20 mouse cellular contexts compared by ENCODE assay signal in the genomic region with DNA sequence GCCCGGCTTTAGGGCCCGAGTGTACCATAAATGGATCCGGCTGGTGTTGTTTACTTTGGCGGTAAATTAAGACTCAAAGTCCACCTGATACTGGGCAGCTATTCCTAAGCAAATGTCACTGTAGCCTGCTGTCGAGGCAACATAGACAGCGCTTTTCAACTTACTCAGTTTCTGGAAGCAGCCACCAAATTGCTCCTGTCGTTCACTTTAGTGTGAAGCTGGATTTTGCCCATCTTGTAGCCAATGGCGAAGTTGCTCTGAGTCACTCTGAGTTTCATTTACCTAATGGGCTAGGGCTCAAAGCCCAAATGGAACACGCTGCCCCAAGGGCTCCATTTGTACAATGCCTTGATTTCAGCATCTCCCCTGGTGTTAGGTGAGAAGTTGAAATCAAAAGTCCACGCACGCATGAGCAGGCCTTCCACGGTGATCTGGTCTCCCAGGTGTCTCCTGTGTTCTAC. TPM values are rescaled to one million over a fixed set of nuclear protein-coding genes. Genes with fewer than 3 reads are reported as not detected.
DNase-seq lines count a peak whose midpoint lies in the region; ATAC-seq and TF ChIP-seq lines count a peak whose summit lies in the region.
"Had no signal": no experiment of that assay in that cellular context is flagged by ENCODE, and none has a peak within 500 bp of the region (broad histone marks: within the 10 kb centered on the region; RNA-seq: fewer than 3 reads in every experiment).

No protein-coding gene starts in this region.

- 69% methylated on average over 12 of the region's 12 CpGs for WGBS in liver, embryonic 15.5 days (ENCODE audit: insufficient replicate concordance)
- 80% methylated on average over 12 of the region's 12 CpGs for WGBS in liver, embryonic 12.5 days (ENCODE audit: insufficient replicate concordance)
- 51% methylated on average over 12 of the region's 12 CpGs for WGBS in intestine, postnatal 0 days
- WGBS in thymus, adult 2 months, result 92% methylated on average over 12 of the region's 12 CpGs

- ATAC-seq in liver, embryonic 15.5 days (ENCODE audit: insufficient read depth), result no peak
- ATAC-seq in liver, embryonic 12.5 days, result no peak
- ATAC-seq in intestine, postnatal 0 days, result peak; percentile 59; the same call in 1 of the 2 replicates
- ATAC-seq: forebrain, embryonic 13.5 days had no signal

- H3K27me3 ChIP-seq in liver, embryonic 15.5 days, result no peaks in the 10 kb centered on the region; the same call in 1 of the 2 replicates
- H3K27me3 ChIP-seq in liver, embryonic 12.5 days (replicated peaks), result 0 out of 2 replicates have a peak, but pooled peaks cover 3% of the 10 kb centered on the region
- no peaks in the 10 kb centered on the region for H3K27me3 ChIP-seq in intestine, postnatal 0 days (replicated peaks; ENCODE audit: control insufficient read depth, insufficient read depth, low read length)
- H3K27me3 ChIP-seq in thymus, adult 2 months (ENCODE audit: control insufficient read depth, insufficient read depth, low read length), result no peaks in the 10 kb centered on the region
- H3K27me3 ChIP-seq: CH12.LX; embryonic facial prominence, embryonic 12.5 days; forebrain, embryonic 13.5 days; limb, embryonic 13.5 days had no signal

- H3K9ac ChIP-seq in liver, embryonic 15.5 days, result no peak overlapping the region
- H3K9ac ChIP-seq in liver, embryonic 12.5 days, result no peak overlapping the region
- H3K9ac ChIP-seq in intestine, postnatal 0 days (ENCODE audit: low read depth, low read length), result no peak overlapping the region
- H3K9ac ChIP-seq: embryonic facial prominence, embryonic 12.5 days; forebrain, embryonic 13.5 days; limb, embryonic 13.5 days had no signal

- H3K9me3 ChIP-seq in liver, embryonic 15.5 days (replicated peaks), result no peaks in the 10 kb centered on the region
- no peaks in the 10 kb centered on the region for H3K9me3 ChIP-seq in liver, embryonic 12.5 days (replicated peaks)
- no peaks in the 10 kb centered on the region for H3K9me3 ChIP-seq in intestine, postnatal 0 days (ENCODE audit: control insufficient read depth)
- H3K9me3 ChIP-seq: embryonic facial prominence, embryonic 12.5 days; forebrain, embryonic 13.5 days; limb, embryonic 13.5 days; midbrain, embryonic 10.5 days had no signal

- H3K27ac ChIP-seq in liver, embryonic 15.5 days (replicated peaks), result 0 out of 2 replicates have a peak overlapping the region, but pooled peaks have one; percentile 24
- no peak overlapping the region for H3K27ac ChIP-seq in liver, embryonic 12.5 days
- H3K27ac ChIP-seq in intestine, postnatal 0 days (ENCODE audit: low read depth, low read length), result no peak overlapping the region
- H3K27ac ChIP-seq in thymus, adult 2 months (ENCODE audit: control insufficient read depth, insufficient read depth, low read length), result no peak overlapping the region
- H3K27ac ChIP-seq: embryonic facial prominence, embryonic 12.5 days; forebrain, embryonic 13.5 days; limb, embryonic 13.5 days; macrophage; midbrain, embryonic 10.5 days had no signal

- no peak overlapping the region for H3K4me3 ChIP-seq in liver, embryonic 15.5 days (replicated peaks)
- no peak overlapping the region for H3K4me3 ChIP-seq in liver, embryonic 12.5 days
- H3K4me3 ChIP-seq in intestine, postnatal 0 days (ENCODE audit: low read depth, low read length), result no peak overlapping the region
- no peak overlapping the region for H3K4me3 ChIP-seq in thymus, adult 2 months (ENCODE audit: control insufficient read depth, insufficient read depth, low read length)
- H3K4me3 ChIP-seq: embryonic facial prominence, embryonic 12.5 days; erythroblast, embryonic 14.5 days; forebrain, embryonic 13.5 days; limb, embryonic 13.5 days; midbrain, embryonic 10.5 days had no signal

- H3K4me2 ChIP-seq in liver, embryonic 15.5 days, result no peak overlapping the region
- H3K4me2 ChIP-seq in liver, embryonic 12.5 days, result no peak overlapping the region
- H3K4me2 ChIP-seq in intestine, postnatal 0 days (replicated peaks; ENCODE audit: low read depth), result no peak overlapping the region
- H3K4me2 ChIP-seq: embryonic facial prominence, embryonic 12.5 days; forebrain, embryonic 13.5 days; limb, embryonic 13.5 days had no signal

- TF ChIP-seq CTCF in intestine, postnatal 0 days (IDR thresholded peaks at IDR 0.05; ENCODE audit: low read depth), result no peak
- TF ChIP-seq CTCF in thymus, adult 2 months (IDR thresholded peaks at IDR 0.05; ENCODE audit: borderline replicate concordance, control insufficient read depth, extremely low read depth, insufficient read depth, low read length, poor library complexity), result no peak

- H3K36me3 ChIP-seq in liver, embryonic 15.5 days (replicated peaks), result no peaks in the 10 kb centered on the region
- H3K36me3 ChIP-seq in liver, embryonic 12.5 days, result no peaks in the 10 kb centered on the region
- H3K36me3 ChIP-seq in intestine, postnatal 0 days (ENCODE audit: control insufficient read depth, insufficient read depth), result no peaks in the 10 kb centered on the region
- H3K36me3 ChIP-seq in thymus, adult 2 months (ENCODE audit: control insufficient read depth, insufficient read depth, low read length), result no peaks in the 10 kb centered on the region
- H3K36me3 ChIP-seq: embryonic facial prominence, embryonic 12.5 days; limb, embryonic 13.5 days; midbrain, embryonic 10.5 days had no signal

- TF ChIP-seq POLR2A in thymus, adult 2 months (IDR thresholded peaks at IDR 0.05; ENCODE audit: control insufficient read depth, extremely low read depth, insufficient read depth, low read length, poor library complexity), result no peak

- peak; percentile 55 for DNase-seq in kidney, adult 18-20 months
- DNase-seq in kidney, adult 8-10 months, result no peak
- DNase-seq in ES-CJ7 (ENCODE audit: low read depth, low spot score), result peak; percentile 52
- no peak for DNase-seq in thymus, adult 2 months
- no peak for DNase-seq in gastrocnemius, postnatal 25 days
- DNase-seq: adrenal gland, postnatal 25 days; cerebellum, adult 11 months; cerebellum, postnatal 10 days; gastrocnemius, postnatal 10 days; heart, postnatal 10 days had no signal

- 0 out of 2 replicates have a peak, but pooled peaks cover 6% of the 10 kb centered on the region for H3K4me1 ChIP-seq in liver, embryonic 15.5 days (replicated peaks)
- H3K4me1 ChIP-seq in liver, embryonic 12.5 days, result peaks cover 16% of the 10 kb centered on the region
- 0 out of 2 replicates have a peak, but pooled peaks cover 4% of the 10 kb centered on the region for H3K4me1 ChIP-seq in intestine, postnatal 0 days (replicated peaks; ENCODE audit: control insufficient read depth, insufficient read depth, low read length)
- H3K4me1 ChIP-seq in thymus, adult 2 months (replicated peaks; ENCODE audit: control insufficient read depth, insufficient read depth, low read length), result peaks cover 9% of the 10 kb centered on the region
- H3K4me1 ChIP-seq: forebrain, embryonic 13.5 days had no signal

RNA-seq across cellular contexts. Expression of gene Hnrnpa3, which starts 26.3 kb away (rescaled TPM):
- polyA plus RNA-seq in liver, embryonic 15.5 days (2015; fragmentation: Nextera tagmentation; extraction: Ambion mirVana), result 96.7 and 101 TPM in 2 replicates
- 199 and 204 TPM in 2 replicates for polyA plus RNA-seq in liver, embryonic 12.5 days (2016; fragmentation: Nextera tagmentation; extraction: Ambion mirVana)
- 149 and 151 TPM in 2 replicates for polyA plus RNA-seq in intestine, postnatal 0 days (2015; fragmentation: Nextera tagmentation; extraction: Ambion mirVana)
- 45.4 and 47.2 TPM in 2 replicates for polyA plus RNA-seq in thymus, adult 2 months (2012; rRNA removed)
- 100 to 1,000 TPM; 108 to 125 TPM for total RNA-seq in gastrocnemius, postnatal 25 days (2021)

Comparison
In these comparisons a context has a peak if more than half of its experiments do, and no peak if none do; other contexts are left out.
1. DNase-seq: peak in kidney, adult 18-20 months (single experiment) and ES-CJ7 (single experiment); none in kidney, adult 8-10 months (0 of 2), thymus, adult 2 months (single experiment) and gastrocnemius, postnatal 25 days (single experiment).